Mouse (Mus musculus): Measurements from ENCODE around the gene Abcd1. TPM values are rescaled to one million over a fixed set of nuclear protein-coding genes. Genes with fewer than 3 reads are reported as not detected.

Gene Abcd1
- polyA plus RNA-seq, 1 experiment from 2014 or later: 13.9 TPM

DNA sequence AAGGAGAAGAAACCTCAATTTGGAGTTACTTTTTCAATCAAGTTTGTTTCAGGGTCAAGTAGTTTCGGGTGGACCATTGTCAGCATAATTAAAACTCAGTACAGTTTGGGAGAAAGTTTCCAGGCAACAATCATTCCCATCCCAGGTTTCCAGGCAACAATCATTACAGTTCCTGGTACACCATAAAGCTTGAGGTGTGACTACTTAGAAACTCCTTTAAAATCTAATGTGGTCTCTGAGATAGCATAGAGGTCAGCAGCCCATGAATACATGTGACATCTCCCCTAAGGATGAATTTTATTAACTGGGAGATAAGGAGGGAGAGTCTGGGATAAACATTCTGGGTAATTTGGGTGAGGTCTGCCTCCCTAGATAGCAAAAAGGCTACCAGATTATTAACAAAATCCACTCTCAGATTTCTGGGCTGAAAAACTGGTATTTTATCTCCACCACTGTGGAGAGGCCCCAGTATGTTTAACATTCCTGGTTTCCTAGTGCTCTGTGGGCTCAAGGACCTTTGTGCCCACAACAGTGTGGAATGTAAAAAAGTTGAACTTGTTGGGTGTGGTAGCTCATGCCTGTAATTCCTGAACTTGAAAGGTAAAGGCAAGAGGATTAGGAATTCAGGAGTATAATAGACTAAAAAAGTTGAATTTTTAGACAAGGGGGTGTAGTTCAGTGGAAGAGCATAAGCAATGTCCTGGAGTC, 28.5 kb downstream of the Abcd1 start:
- H3K27ac ChIP-seq: no peak overlapping the region
- no peaks in the 10 kb centered on the region for H3K9me3 ChIP-seq
- H3K9ac ChIP-seq: no peak overlapping the region
- no peak for ATAC-seq (ENCODE audit: insufficient number of reproducible peaks, insufficient read depth, low FRiP score, low TSS enrichment, low read depth)
- H3K4me1 ChIP-seq: no peaks in the 10 kb centered on the region
- H3K27me3 ChIP-seq: no peaks in the 10 kb centered on the region
- H3K4me3 ChIP-seq: no peak overlapping the region
- 84% methylated on average over 1 of the region's 1 CpGs for WGBS
- H3K4me2 ChIP-seq: no peak overlapping the region
- no peaks in the 10 kb centered on the region for H3K36me3 ChIP-seq

DNA sequence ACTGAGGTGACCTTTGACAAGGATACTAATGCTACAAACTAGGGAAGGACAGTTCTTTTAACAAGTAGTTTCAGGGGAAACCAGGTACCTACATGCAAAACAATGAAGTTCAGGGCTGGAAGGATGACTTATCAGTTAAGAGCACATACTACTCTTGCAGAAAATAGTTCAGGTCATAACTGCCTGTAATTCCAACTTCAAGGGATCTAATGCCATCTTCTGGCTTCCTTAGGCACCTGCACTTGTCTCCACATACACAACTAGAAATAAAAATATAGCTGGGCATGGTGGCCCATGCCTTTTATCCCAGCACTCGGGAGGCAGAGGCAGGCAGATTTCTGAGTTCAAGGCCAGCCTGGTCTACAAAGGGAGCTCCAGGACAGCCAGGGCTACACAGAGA, 32.6 kb downstream of the Abcd1 start:
- H3K36me3 ChIP-seq: no peaks in the 10 kb centered on the region
- H3K4me3 ChIP-seq: no peak overlapping the region
- H3K9me3 ChIP-seq: no peaks in the 10 kb centered on the region
- no peak overlapping the region for H3K9ac ChIP-seq
- no peak for ATAC-seq (ENCODE audit: insufficient number of reproducible peaks, insufficient read depth, low FRiP score, low TSS enrichment, low read depth)
- H3K27me3 ChIP-seq: no peaks in the 10 kb centered on the region
- no peak overlapping the region for H3K4me2 ChIP-seq
- H3K4me1 ChIP-seq: no peaks in the 10 kb centered on the region
- 88% methylated on average over 1 of the region's 1 CpGs for WGBS
- H3K27ac ChIP-seq: no peak overlapping the region

DNA sequence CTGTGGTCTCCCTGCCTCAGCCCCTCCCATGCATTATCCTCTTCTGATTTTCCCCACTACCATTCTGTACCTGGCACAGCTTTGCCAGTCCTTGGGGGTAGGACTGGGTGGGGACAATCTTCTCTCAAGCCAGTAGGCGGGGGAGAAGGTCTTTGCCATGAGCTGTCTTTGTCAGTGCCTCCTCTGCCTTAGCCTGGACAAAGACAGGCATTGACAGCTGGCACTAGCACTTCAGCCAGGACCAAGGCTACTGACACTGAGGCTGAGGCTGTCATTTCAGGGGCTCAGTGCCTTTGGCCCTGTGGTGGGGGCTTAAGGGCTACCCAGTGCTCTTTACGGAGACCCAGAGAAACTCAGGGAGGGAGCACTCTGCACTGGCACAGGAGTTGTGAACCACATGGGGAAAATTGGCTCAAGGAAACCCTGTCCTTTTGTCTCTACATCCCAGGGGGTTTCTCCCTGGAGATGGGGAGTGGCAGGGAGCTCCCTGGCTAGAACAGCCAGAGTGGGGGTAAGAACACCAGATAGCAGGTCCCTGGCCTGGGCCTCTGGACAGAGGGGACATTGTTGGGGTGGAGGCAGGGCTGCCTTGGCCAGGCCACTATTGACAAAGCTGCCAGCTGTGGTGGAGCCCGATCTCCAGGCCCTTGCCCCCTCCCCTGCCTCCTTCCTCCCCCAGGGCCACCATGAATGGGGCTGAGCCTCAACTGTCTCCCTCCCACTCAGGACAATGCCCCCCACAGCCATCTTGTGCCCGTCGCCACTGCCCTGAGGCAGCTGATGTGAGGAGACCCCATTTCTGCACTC, 40.1 kb downstream of the Abcd1 start, which contains the start of gene Plxnb3:
Gene Plxnb3 (plus strand): TSS at position 757 of the 807 bp plus-strand sequence.
- ATAC-seq (ENCODE audit: insufficient number of reproducible peaks, insufficient read depth, low FRiP score, low TSS enrichment, low read depth): no peak
- Histone ChIP-seq H3K4me2 (no peak within 1 kb of the TSS), H3K36me3 (no peaks in the 10 kb centered on the region), H3K27me3 (peaks cover 21% of the 10 kb centered on the region; the same call in 1 of the 2 replicates), H3K9ac (no peak within 1 kb of the TSS), H3K27ac (no peak within 1 kb of the TSS), H3K4me3 (no peak within 1 kb of the TSS), H3K4me1 (no peaks in the 10 kb centered on the region), H3K9me3 (no peaks in the 10 kb centered on the region)
- WGBS: 54% methylated on average over 5 of the region's 5 CpGs

DNA sequence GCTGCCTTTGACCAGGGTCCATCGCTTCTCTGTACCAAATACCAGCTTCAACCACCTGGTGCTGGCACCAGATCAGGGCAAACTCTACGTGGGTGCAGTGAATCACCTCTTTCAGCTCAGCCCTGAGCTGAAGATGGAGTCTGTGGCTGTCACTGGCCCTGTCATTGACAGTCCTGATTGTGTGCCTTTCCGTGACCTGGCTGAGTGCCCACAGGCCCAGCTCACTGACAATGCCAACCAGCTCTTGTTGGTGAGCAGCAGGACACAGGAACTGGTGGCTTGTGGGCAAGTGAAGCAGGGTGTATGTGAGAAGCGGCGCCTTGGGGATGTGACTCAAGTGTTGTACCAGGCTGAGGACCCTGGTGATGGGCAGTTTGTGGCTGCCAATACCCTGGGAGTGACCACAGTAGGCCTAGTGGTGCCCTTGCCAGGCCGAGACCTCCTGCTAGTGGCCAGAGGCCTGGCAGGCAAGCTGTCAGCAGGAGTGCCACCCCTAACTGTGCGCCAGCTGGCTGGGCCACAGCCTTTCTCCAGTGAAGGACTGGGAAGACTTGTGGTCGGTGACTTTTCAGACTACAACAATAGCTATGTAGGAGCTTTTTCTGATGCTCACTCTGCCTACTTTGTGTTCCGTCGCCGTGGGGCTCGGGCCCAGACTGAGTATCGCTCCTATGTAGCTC, 42.4 kb downstream of the Abcd1 start:
- Histone ChIP-seq H3K27me3 (peaks cover 21% of the 10 kb centered on the region; the same call in 1 of the 2 replicates), H3K27ac (no peak overlapping the region), H3K9me3 (no peaks in the 10 kb centered on the region), H3K4me2 (no peak overlapping the region), H3K4me3 (no peak overlapping the region), H3K4me1 (no peaks in the 10 kb centered on the region), H3K36me3 (no peaks in the 10 kb centered on the region), H3K9ac (no peak overlapping the region)
- WGBS: 85% methylated on average over 13 of the region's 13 CpGs
- no peak for ATAC-seq (ENCODE audit: insufficient number of reproducible peaks, insufficient read depth, low FRiP score, low TSS enrichment, low read depth)

DNA sequence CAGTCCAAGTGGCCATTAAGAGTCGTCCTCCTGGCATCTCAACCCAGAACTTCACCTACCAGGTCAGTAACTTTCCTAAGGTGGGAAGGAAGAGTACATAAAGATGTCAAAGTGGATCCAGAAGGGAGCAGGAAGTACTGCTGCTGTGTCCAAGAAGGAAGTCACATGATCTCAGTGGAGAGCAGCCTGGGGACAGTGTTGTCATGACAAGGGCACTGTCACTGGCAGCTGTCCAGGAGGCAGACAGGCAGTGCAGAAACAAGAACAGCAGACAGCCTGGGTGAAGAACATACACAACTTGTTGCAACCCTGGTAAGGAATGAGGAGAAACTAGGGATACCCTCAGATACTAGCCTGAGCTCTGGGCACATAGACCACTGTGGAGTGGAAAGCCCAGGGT, 48.9 kb downstream of the Abcd1 start:
- H3K4me1 ChIP-seq: no peaks in the 10 kb centered on the region
- no peaks in the 10 kb centered on the region for H3K9me3 ChIP-seq
- no peak overlapping the region for H3K27ac ChIP-seq
- no peaks in the 10 kb centered on the region for H3K27me3 ChIP-seq
- no peak overlapping the region for H3K4me2 ChIP-seq
- no peak overlapping the region for H3K9ac ChIP-seq
- ATAC-seq (ENCODE audit: insufficient number of reproducible peaks, insufficient read depth, low FRiP score, low TSS enrichment, low read depth): no peak
- no peaks in the 10 kb centered on the region for H3K36me3 ChIP-seq
- WGBS: 54% methylated on average over 1 of the region's 1 CpGs
- no peak overlapping the region for H3K4me3 ChIP-seq

DNA sequence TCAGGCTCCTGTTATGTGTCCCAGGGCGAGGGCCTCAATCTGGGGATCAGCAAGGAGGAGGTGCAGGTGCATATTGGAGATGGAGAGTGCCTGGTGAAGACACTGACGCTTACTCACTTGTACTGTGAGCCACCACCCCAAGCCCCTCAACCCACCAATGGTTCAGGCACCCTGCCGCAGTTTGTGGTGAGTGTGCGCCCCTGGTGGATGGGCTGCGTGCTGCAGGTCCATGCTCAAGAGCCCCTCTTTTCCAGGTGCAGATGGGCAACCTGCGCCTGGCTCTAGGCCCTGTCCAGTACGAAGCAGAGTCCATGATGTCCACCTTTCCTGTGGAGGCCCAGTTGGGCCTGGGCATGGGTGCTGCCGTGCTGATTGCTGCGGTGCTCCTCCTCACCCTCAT, 50.9 kb downstream of the Abcd1 start:
- H3K36me3 ChIP-seq: no peaks in the 10 kb centered on the region
- no peaks in the 10 kb centered on the region for H3K27me3 ChIP-seq
- no peak overlapping the region for H3K27ac ChIP-seq
- no peak overlapping the region for H3K4me3 ChIP-seq
- no peak overlapping the region for H3K4me2 ChIP-seq
- H3K9ac ChIP-seq: no peak overlapping the region
- no peaks in the 10 kb centered on the region for H3K4me1 ChIP-seq
- H3K9me3 ChIP-seq: no peaks in the 10 kb centered on the region
- 63% methylated on average over 9 of the region's 9 CpGs for WGBS
- no peak for ATAC-seq (ENCODE audit: insufficient number of reproducible peaks, insufficient read depth, low FRiP score, low TSS enrichment, low read depth)

DNA sequence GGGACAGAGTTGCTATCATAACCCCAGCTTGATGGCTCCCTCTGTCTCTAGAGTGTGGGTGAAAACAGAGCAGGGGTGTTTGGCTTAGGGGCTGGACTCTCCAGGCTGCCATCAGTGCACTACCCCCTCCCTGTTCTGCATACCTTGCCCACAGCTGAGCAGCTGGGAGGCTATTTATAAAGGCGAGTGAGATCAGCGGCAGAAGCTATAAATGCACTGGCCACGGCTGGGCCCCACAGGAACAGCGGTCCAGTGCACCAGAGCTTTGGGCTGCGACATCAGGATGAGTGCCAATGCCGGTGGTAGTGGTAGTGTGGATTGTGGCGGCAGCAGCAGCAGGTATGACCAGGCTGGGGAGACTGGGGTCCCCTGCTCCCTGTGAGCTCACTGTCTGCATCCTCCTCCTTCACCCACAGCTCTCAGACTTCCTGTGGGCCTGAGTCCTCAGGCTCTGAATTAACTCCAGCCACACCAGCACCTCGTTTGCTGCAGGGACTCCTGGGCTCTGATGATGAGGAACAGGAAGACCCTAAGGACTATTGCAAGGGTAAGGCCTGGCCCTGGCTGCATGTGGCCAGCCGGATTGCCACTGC, 57.9 kb downstream of the Abcd1 start, which contains the start of gene Srpk3:
Gene Srpk3 (plus strand): TSS at position 238 of the 593 bp plus-strand sequence.
- no peaks in the 10 kb centered on the region for H3K27me3 ChIP-seq
- no peak within 1 kb of the TSS for H3K27ac ChIP-seq
- H3K4me3 ChIP-seq: no peak within 1 kb of the TSS
- ATAC-seq (ENCODE audit: insufficient number of reproducible peaks, insufficient read depth, low FRiP score, low TSS enrichment, low read depth): no peak
- H3K4me1 ChIP-seq: no peaks in the 10 kb centered on the region
- H3K9me3 ChIP-seq: no peaks in the 10 kb centered on the region
- H3K9ac ChIP-seq: no peak within 1 kb of the TSS
- no peak within 1 kb of the TSS for H3K4me2 ChIP-seq
- 67% methylated on average over 9 of the region's 9 CpGs for WGBS
- H3K36me3 ChIP-seq: peaks cover 29% of the 10 kb centered on the region

DNA sequence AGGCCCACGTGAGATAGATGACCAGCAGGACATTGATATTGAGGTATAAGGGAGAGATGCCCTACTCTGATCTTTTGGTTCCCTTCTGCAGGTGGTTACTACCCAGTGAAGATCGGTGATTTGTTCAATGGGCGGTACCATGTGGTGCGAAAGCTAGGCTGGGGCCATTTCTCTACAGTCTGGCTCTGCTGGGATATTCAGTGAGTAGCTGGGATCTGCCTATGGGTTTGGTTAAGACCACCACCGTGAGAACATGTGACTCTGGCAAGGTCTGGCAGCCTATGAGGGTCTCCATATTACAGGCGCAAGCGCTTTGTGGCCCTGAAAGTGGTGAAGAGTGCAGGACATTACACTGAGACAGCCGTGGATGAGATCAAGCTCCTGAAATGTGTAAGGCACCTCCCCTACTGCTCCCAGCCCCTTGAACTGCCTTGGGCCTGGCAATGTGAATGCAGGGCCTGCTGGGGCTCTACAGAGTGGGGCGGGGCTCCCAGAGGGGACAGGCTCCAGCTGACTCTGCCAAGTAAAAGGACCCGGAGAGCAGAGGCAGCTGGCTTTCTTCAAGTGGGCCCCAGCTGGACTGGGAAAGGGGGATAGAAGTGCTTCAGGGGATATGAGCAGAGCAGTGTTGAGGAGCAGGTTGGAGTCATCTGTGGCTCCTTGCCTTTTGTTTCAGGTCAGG, 58.5 kb downstream of the Abcd1 start:
- no peak for ATAC-seq (ENCODE audit: insufficient number of reproducible peaks, insufficient read depth, low FRiP score, low TSS enrichment, low read depth)
- Histone ChIP-seq H3K4me3 (no peak overlapping the region), H3K9me3 (no peaks in the 10 kb centered on the region), H3K4me2 (no peak overlapping the region), H3K36me3 (peaks cover 34% of the 10 kb centered on the region), H3K27ac (no peak overlapping the region), H3K27me3 (no peaks in the 10 kb centered on the region), H3K9ac (no peak overlapping the region), H3K4me1 (no peaks in the 10 kb centered on the region)
- WGBS: 72% methylated on average over 10 of the region's 10 CpGs

DNA sequence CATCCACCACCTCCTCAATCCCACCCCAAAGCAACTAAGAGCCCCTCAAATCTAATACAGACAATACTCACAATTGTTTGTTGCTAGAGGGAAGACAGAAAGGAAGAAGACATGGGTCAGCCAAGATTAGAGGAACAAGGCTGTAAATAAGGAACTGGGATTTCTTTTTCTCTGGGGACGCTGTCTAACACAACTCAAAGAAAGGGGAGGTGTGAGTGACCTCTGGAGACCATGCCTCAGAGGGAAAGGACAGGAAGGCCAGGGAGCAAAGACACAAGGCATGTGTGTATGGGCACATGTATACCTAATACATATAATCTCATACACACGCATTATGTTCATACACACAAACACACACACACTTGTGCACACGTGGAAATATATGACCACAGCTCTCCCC, 65.8 kb downstream of the Abcd1 start:
- Histone ChIP-seq H3K9ac (no peak overlapping the region), H3K9me3 (no peaks in the 10 kb centered on the region), H3K27me3 (peaks cover 4% of the 10 kb centered on the region; the same call in 1 of the 2 replicates), H3K36me3 (peaks cover 36% of the 10 kb centered on the region), H3K4me2 (no peak overlapping the region), H3K4me3 (no peak overlapping the region), H3K27ac (no peak overlapping the region), H3K4me1 (no peaks in the 10 kb centered on the region; the same call in 1 of the 2 replicates)
- WGBS: 87% methylated on average over 3 of the region's 3 CpGs
- ATAC-seq (ENCODE audit: insufficient number of reproducible peaks, insufficient read depth, low FRiP score, low TSS enrichment, low read depth): no peak

DNA sequence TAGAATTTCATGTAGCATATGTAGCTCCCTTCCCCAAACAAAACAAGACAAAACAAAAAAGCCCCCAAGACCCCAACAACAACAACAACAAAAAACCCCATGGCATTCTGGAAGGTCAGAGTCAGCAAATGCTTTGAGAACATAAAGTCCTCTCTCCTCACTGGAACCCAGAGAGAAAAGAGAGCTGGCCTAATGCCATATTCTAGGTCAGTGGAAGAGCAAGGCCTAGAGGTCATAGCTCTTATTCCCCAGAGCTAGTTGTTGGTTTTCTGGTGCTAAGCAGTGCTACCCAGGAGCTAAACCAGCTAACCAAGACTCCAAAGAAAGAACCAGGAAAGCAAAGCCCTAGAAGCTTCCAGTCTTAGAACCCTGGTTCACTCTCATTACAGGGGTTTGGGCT, 69.3 kb downstream of the Abcd1 start:
- Histone ChIP-seq H3K9ac (peak overlapping the region; percentile 76), H3K4me2 (peak overlapping the region; percentile 61), H3K4me1 (peaks cover 8% of the 10 kb centered on the region; the same call in 1 of the 2 replicates), H3K27ac (no peak overlapping the region), H3K9me3 (no peaks in the 10 kb centered on the region), H3K27me3 (peaks cover 4% of the 10 kb centered on the region; the same call in 1 of the 2 replicates), H3K4me3 (peak overlapping the region; percentile 59), H3K36me3 (peaks cover 11% of the 10 kb centered on the region)
- ATAC-seq (ENCODE audit: insufficient number of reproducible peaks, insufficient read depth, low FRiP score, low TSS enrichment, low read depth): no peak
